Mouse (Mus musculus) B cell, adult (primary cell): ENCODE measurements around the gene Mlx. TPM values are rescaled to one million over a fixed set of nuclear protein-coding genes. Genes with fewer than 3 reads are reported as not detected.

Experiments
- total RNA-seq: library from RNA; stranded (reverse); gene quantifications from 4 replicates; pipeline ENCODE4 v1.2.4, GENCODE M21; 2023; ENCODE audit not compliant: inconsistent age

Mlx gene
- total RNA-seq: 30.7 to 44.8 TPM (median 34.4 TPM) in 4 replicates

GRCm38 (mm10) chr11:101086756-101087681 is at the start of gene Mlx:
TSS of gene Mlx (plus strand) at chr11:101087277.

GRCm38 (mm10) chr11:101069391-101070188 is 17.5 kb upstream of the Mlx start, which contains the start of gene Naglu:
TSS of gene Naglu (plus strand) at chr11:101070012.

GRCm38 (mm10) chr11:101078121-101078520 is 9.0 kb upstream of the Mlx start, which contains the start of gene Hsd17b1:
TSS of gene Hsd17b1 (plus strand) at chr11:101078411.

GRCm38 (mm10) chr11:101082208-101083082 is 4.6 kb upstream of the Mlx start, which contains the start of gene Coasy:
TSS of gene Coasy (plus strand) at chr11:101082565.

GRCm38 (mm10) chr11:101095314-101096024 is 8.4 kb downstream of the Mlx start, which contains the start of gene Psmc3ip:
TSS of gene Psmc3ip (minus strand) at chr11:101095436.

GRCm38 (mm10) chr11:101119761-101120544 is 32.9 kb downstream of the Mlx start, which contains the start of the genes Retreg3 and Tubg1:
TSS of gene Retreg3 (minus strand) at chr11:101119893.
TSS of gene Tubg1 (plus strand) at chr11:101119938.

Other genes with a start within 250 kb of the Mlx start
- gene Stat5b, start 236.6 kb upstream of the Mlx start, total RNA-seq: 63.3 to 74.4 TPM (median 69.7 TPM) in 4 replicates
- gene Stat5a, start 227.9 kb upstream of the Mlx start, total RNA-seq: 38.6 to 43.6 TPM (median 41.8 TPM) in 4 replicates
- 235 to 266 TPM (median 245 TPM) in 4 replicates for gene Stat3, start 147.7 kb upstream of the Mlx start, total RNA-seq
- gene Cavin1, start 116.4 kb upstream of the Mlx start, total RNA-seq: 0.30 to 0.61 TPM (median 0.59 TPM) in 4 replicates
- 71.3 to 92.3 TPM (median 79.0 TPM) in 4 replicates for gene Atp6v0a1, start 77.8 kb upstream of the Mlx start, total RNA-seq
- gene Naglu, start 17.3 kb upstream of the Mlx start, total RNA-seq: 14.4 to 19.4 TPM (median 17.3 TPM) in 4 replicates
- 1.4 to 3.2 TPM (median 2.5 TPM) in 4 replicates for gene Hsd17b1, start 8.9 kb upstream of the Mlx start, total RNA-seq
- gene Coasy, start 4.7 kb upstream of the Mlx start, total RNA-seq: 17.2 to 20.1 TPM (median 18.2 TPM) in 4 replicates
- 3.3 to 5.1 TPM (median 4.1 TPM) in 4 replicates for gene Psmc3ip, start 8.2 kb downstream of the Mlx start, total RNA-seq
- 71.0 to 73.7 TPM (median 72.2 TPM) in 4 replicates for gene Retreg3, start 32.6 kb downstream of the Mlx start, total RNA-seq
- 14.2 to 19.4 TPM (median 16.1 TPM) in 4 replicates for gene Tubg1, start 32.7 kb downstream of the Mlx start, total RNA-seq
- gene Tubg2, start 68.6 kb downstream of the Mlx start, total RNA-seq: 2.9 to 6.1 TPM (median 3.9 TPM) in 4 replicates
- 0.32 to 0.80 TPM (median 0.59 TPM) in 4 replicates for gene Cntnap1, start 83.2 kb downstream of the Mlx start, total RNA-seq
- gene Plekhh3, start 84.1 kb downstream of the Mlx start, total RNA-seq: 0.61 to 2.3 TPM (median 1.3 TPM) in 4 replicates
- 0.60 TPM in 1 of 4 replicates, not detected in the others for gene Ccr10, start 88.2 kb downstream of the Mlx start, total RNA-seq
- gene Ezh1, start 139.2 kb downstream of the Mlx start, total RNA-seq: 74.4 to 88.1 TPM (median 79.3 TPM) in 4 replicates
- not detected in 4 replicates for gene Ramp2, start 158.8 kb downstream of the Mlx start, total RNA-seq
- 73.6 to 86.7 TPM (median 83.1 TPM) in 4 replicates for gene Vps25, start 166.4 kb downstream of the Mlx start, total RNA-seq
- 0.21 to 1.5 TPM (median 1.1 TPM) in 4 replicates for gene Wnk4, start 173.3 kb downstream of the Mlx start, total RNA-seq
- 0.22 to 0.51 TPM (median 0.47 TPM) in 4 replicates for gene Cntd1, start 191.7 kb downstream of the Mlx start, total RNA-seq
- 26.7 to 40.5 TPM (median 28.5 TPM) in 4 replicates for gene Coa3, start 191.8 kb downstream of the Mlx start, total RNA-seq
- 177 to 193 TPM (median 186 TPM) in 4 replicates for gene Becn1, start 215.0 kb downstream of the Mlx start, total RNA-seq
- 134 to 152 TPM (median 146 TPM) in 4 replicates for gene Psme3, start 228.9 kb downstream of the Mlx start, total RNA-seq
- 13.2 to 15.9 TPM (median 13.8 TPM) in 4 replicates for gene Aoc2, start 237.8 kb downstream of the Mlx start, total RNA-seq
- 0.26 to 0.87 TPM (median 0.59 TPM) in 4 replicates for gene Aoc3, start 243.3 kb downstream of the Mlx start, total RNA-seq